Mouse (Mus musculus) MEL (cell line): ENCODE results near the gene Nckap1. TPM values are rescaled to one million over a fixed set of nuclear protein-coding genes. Genes with fewer than 3 reads are reported as not detected.

Source experiments
- DNase-seq: peaks from one replicate; pipeline ENCODE4 v3.0.0; 2011; ENCODE audit warnings: low read depth, low spot score
- H3K27ac ChIP-seq: 2 replicates; pipeline ENCODE4 v1.5.1; 2012; ENCODE audit warnings: low read depth, mild to moderate bottlenecking, control low read depth, low read length, moderate library complexity; ENCODE audit not compliant: control insufficient read depth
- H3K27me3 ChIP-seq, 2 experiments: fragments of 150-350 bp in 1 of 2; sonication (generic) in 1 of 2; 2 replicates each; pipeline ENCODE4 v1.6.1; 2012; ENCODE audit warnings: low read length in 2 of 2, mild to moderate bottlenecking in 2 of 2, improper control_type of control experiment in 1 of 2, moderate library complexity in 1 of 2; ENCODE audit not compliant: insufficient read depth in 2 of 2, control insufficient read depth in 1 of 2
- H3K36me3 ChIP-seq, 2 experiments: 2 replicates each; pipeline ENCODE4 v1.6.1; 2012 to 2014; ENCODE audit warnings: low read length in 2 of 2, improper control_type of control experiment in 1 of 2, inconsistent platforms in 1 of 2, mild to moderate bottlenecking in 1 of 2; ENCODE audit not compliant: insufficient read depth in 2 of 2, control insufficient read depth in 1 of 2
- H3K4me1 ChIP-seq, 2 experiments: fragments of 150-350 bp in 1 of 2; sonication (generic) in 1 of 2; 2 replicates each; pipeline ENCODE4 v1.6.1; 2012; ENCODE audit warnings: low read length in 2 of 2, improper control_type of control experiment in 1 of 2, mild to moderate bottlenecking in 1 of 2; ENCODE audit not compliant: insufficient read depth in 2 of 2, control insufficient read depth in 1 of 2
- H3K4me3 ChIP-seq, 2 experiments: fragments of 150-350 bp in 1 of 2; sonication (generic) in 1 of 2; 2 replicates each; pipeline ENCODE4 v1.5.1; 2012; ENCODE audit warnings: low read depth in 2 of 2, low read length in 2 of 2, mild to moderate bottlenecking in 2 of 2, moderate library complexity in 2 of 2, control low read depth in 1 of 2, improper control_type of control experiment in 1 of 2; ENCODE audit not compliant: control insufficient read depth in 1 of 2, insufficient read depth in 1 of 2
- H3K79me2 ChIP-seq: 2 replicates; pipeline ENCODE4 v1.6.1; 2012; ENCODE audit warnings: mild to moderate bottlenecking, low read length, moderate library complexity; ENCODE audit not compliant: control insufficient read depth, poor library complexity, insufficient read depth
- H3K9ac ChIP-seq: 2 replicates; pipeline ENCODE4 v1.6.1; 2012; ENCODE audit warnings: low read depth, mild to moderate bottlenecking, control low read depth, low read length, moderate library complexity; ENCODE audit not compliant: control insufficient read depth, poor library complexity, severe bottlenecking
- H3K9me3 ChIP-seq: fragments of 150-350 bp; sonication (generic); replicated peaks from 2 replicates; pipeline ENCODE4 v1.6.1; 2012; ENCODE audit warnings: mild to moderate bottlenecking, low read length, improper control_type of control experiment, moderate library complexity; ENCODE audit not compliant: insufficient read depth
- BHLHE40 ChIP-seq: IDR thresholded peaks from 2 replicates; pipeline ENCODE4 v1.6.1; 2012; ENCODE audit warnings: low read depth, mild to moderate bottlenecking, inconsistent platforms, low read length, improper control_type of control experiment, borderline replicate concordance
- CHD2 ChIP-seq: IDR thresholded peaks from 2 replicates; pipeline ENCODE4 v1.6.1; 2011; ENCODE audit warnings: low read length, improper control_type of control experiment
- CTCF ChIP-seq, 3 experiments: IDR thresholded peaks in 2 of 3; conservative IDR thresholded peaks in 1 of 3; 2 replicates each; pipeline ENCODE4 v1.5.1; 2011 to 2012; ENCODE audit warnings: low read length in 3 of 3, low read depth in 2 of 3, mild to moderate bottlenecking in 2 of 3, improper control_type of control experiment in 1 of 3, inconsistent platforms in 1 of 3, mixed read lengths in 1 of 3, moderate library complexity in 1 of 3; ENCODE audit not compliant: control insufficient read depth in 1 of 3, insufficient read depth in 1 of 3, poor library complexity in 1 of 3, severe bottlenecking in 1 of 3
- E2F4 ChIP-seq: IDR thresholded peaks from 2 replicates; pipeline ENCODE4 v1.6.1; 2011; ENCODE audit warnings: low read depth, low read length, improper control_type of control experiment, borderline replicate concordance
- ETS1 ChIP-seq: IDR thresholded peaks from 2 replicates; pipeline ENCODE4 v1.6.1; 2012; ENCODE audit warnings: low read depth, mild to moderate bottlenecking, inconsistent platforms, low read length, improper control_type of control experiment, moderate library complexity
- GABPA ChIP-seq: IDR thresholded peaks from 2 replicates; pipeline ENCODE4 v1.6.1; 2012; ENCODE audit warnings: low read depth, mild to moderate bottlenecking, inconsistent platforms, low read length, improper control_type of control experiment, moderate library complexity
- HCFC1 ChIP-seq: IDR thresholded peaks from 2 replicates; pipeline ENCODE4 v1.6.1; 2012; ENCODE audit warnings: low read depth, mild to moderate bottlenecking, inconsistent platforms, low read length, improper control_type of control experiment, moderate library complexity
- JUND ChIP-seq: IDR thresholded peaks from 2 replicates; pipeline ENCODE4 v1.6.1; 2011; ENCODE audit warnings: low read depth, mild to moderate bottlenecking, improper control_type of control experiment, low read length
- MYB ChIP-seq: IDR thresholded peaks from 2 replicates; pipeline ENCODE4 v1.6.1; 2011; ENCODE audit warnings: mild to moderate bottlenecking, low read depth, low read length, improper control_type of control experiment
- MYC ChIP-seq: IDR thresholded peaks from 2 replicates; pipeline ENCODE4 v1.6.1; 2011; ENCODE audit warnings: low read depth, mild to moderate bottlenecking, low read length, improper control_type of control experiment, moderate library complexity
- NELFE ChIP-seq: IDR thresholded peaks from 2 replicates; pipeline ENCODE4 v1.6.1; 2011; ENCODE audit warnings: low read depth, low read length, improper control_type of control experiment
- NRF1 ChIP-seq: IDR thresholded peaks from 2 replicates; pipeline ENCODE4 v1.6.1; 2014; ENCODE audit warnings: low read depth, mild to moderate bottlenecking, inconsistent platforms, low read length, improper control_type of control experiment, moderate library complexity; ENCODE audit not compliant: poor library complexity, insufficient read depth, severe bottlenecking
- POLR2A ChIP-seq, 2 experiments: IDR thresholded peaks; 2 replicates each; pipeline ENCODE4 v1.6.1; 2011 to 2012; ENCODE audit warnings: low read length in 2 of 2, mild to moderate bottlenecking in 2 of 2, control low read depth in 1 of 2, improper control_type of control experiment in 1 of 2, low read depth in 1 of 2, moderate library complexity in 1 of 2; ENCODE audit not compliant: control insufficient read depth in 1 of 2, insufficient read depth in 1 of 2, poor library complexity in 1 of 2
- POLR2AphosphoS5 ChIP-seq: IDR thresholded peaks from 2 replicates; pipeline ENCODE4 v1.6.1; 2012; ENCODE audit warnings: low read depth, borderline replicate concordance, mild to moderate bottlenecking, inconsistent platforms, low read length, moderate library complexity, mixed read lengths
- RCOR1 ChIP-seq: IDR thresholded peaks from 2 replicates; pipeline ENCODE4 v1.6.1; 2012; ENCODE audit warnings: low read depth, mild to moderate bottlenecking, inconsistent platforms, low read length, improper control_type of control experiment
- SIN3A ChIP-seq: IDR thresholded peaks from 2 replicates; pipeline ENCODE4 v1.6.1; 2012; ENCODE audit warnings: low read length, improper control_type of control experiment, inconsistent platforms
- SMC3 ChIP-seq: IDR thresholded peaks from 2 replicates; pipeline ENCODE4 v1.6.1; 2011; ENCODE audit warnings: low read depth, low read length, improper control_type of control experiment
- TAL1 ChIP-seq: IDR thresholded peaks from 2 replicates; pipeline ENCODE4 v1.6.1; 2012; ENCODE audit warnings: mild to moderate bottlenecking, inconsistent platforms, low read length, moderate library complexity, mixed read lengths
- TCF12 ChIP-seq: IDR thresholded peaks from 2 replicates; pipeline ENCODE4 v1.6.1; 2014; ENCODE audit warnings: low read depth, mild to moderate bottlenecking, inconsistent platforms, low read length, improper control_type of control experiment, moderate library complexity
- UBTF ChIP-seq: IDR thresholded peaks from 2 replicates; pipeline ENCODE4 v1.6.1; 2012; ENCODE audit warnings: low read depth, mild to moderate bottlenecking, inconsistent platforms, low read length, improper control_type of control experiment, moderate library complexity, borderline replicate concordance; ENCODE audit not compliant: insufficient read depth
- ZC3H11A ChIP-seq: IDR thresholded peaks from 2 replicates; pipeline ENCODE4 v1.6.1; 2012; ENCODE audit warnings: low read depth, mild to moderate bottlenecking, inconsistent platforms, low read length, improper control_type of control experiment
- ZKSCAN1 ChIP-seq: IDR thresholded peaks from 2 replicates; pipeline ENCODE4 v1.6.1; 2012; ENCODE audit warnings: low read depth, mild to moderate bottlenecking, inconsistent platforms, low read length, improper control_type of control experiment, moderate library complexity
- ZMIZ1 ChIP-seq: IDR thresholded peaks from 2 replicates; pipeline ENCODE4 v1.6.1; 2012; ENCODE audit warnings: low read depth, mild to moderate bottlenecking, inconsistent platforms, low read length, improper control_type of control experiment, moderate library complexity
- ZNF384 ChIP-seq: IDR thresholded peaks from 2 replicates; pipeline ENCODE4 v1.6.1; 2012; ENCODE audit warnings: low read depth, mild to moderate bottlenecking, inconsistent platforms, low read length, improper control_type of control experiment
- polyA plus RNA-seq, 2 experiments: library from polyadenylated mRNA; stranded (reverse) in 1 of 2; unstranded in 1 of 2; fragments of >175 nt in 1 of 2; fragments of >200 nt in 1 of 2; gene quantifications; 2 replicates each; pipeline versions ENCODE4 v1.2.1 to v1.2.4; 2012; ENCODE audit warnings: low replicate concordance in 2 of 2, low read depth in 1 of 2; ENCODE audit not compliant: insufficient read length in 2 of 2, insufficient read depth in 1 of 2, missing spikeins in 1 of 2
- total RNA-seq: library from RNA; depleted of rRNA; stranded (reverse); fragments of 300-350 nt; gene quantifications from 2 replicates; pipeline ENCODE4 v1.2.3, GENCODE M21; 2012

The Nckap1 gene
- total and polyA plus RNA-seq, 3 experiments = 5.9 to 7.1 TPM; not detected in 1

DNA sequence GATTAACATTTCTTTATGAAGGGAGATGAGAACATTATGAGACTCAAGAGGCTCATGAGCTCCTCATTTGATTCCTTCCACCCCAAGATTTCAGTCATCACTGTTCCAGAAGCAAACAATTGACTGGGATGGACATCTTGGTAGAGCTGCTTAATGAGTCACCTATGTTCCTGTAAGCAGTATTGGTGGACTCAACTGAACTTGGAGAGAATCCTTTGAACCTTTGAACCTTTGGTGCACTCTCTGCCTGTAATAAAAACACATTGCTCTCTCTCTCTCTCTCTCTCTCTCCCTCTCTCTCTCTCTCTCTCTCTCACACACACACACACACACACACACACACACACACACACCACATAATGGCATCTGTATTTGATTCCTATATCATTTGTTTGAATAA lies 19.4 kb upstream of the Nckap1 start:
- Histone ChIP-seq H3K9ac (no peak overlapping the region), H3K36me3 (peaks cover 0 to 2% of the 10 kb centered on the region in 2 experiments; a peak in 1 of 4 replicates), H3K27me3 (no peaks in the 10 kb centered on the region), H3K4me3 (no peak overlapping the region), H3K79me2 (no peaks in the 10 kb centered on the region), H3K27ac (no peak overlapping the region), H3K4me1 (peaks cover 6 to 7% of the 10 kb centered on the region in 2 experiments; a peak in 3 of 4 replicates), H3K9me3 (no peaks in the 10 kb centered on the region)
- no peak for DNase-seq
- TF ChIP-seq NRF1 (no peak), RCOR1 (no peak), ZC3H11A (no peak), ZKSCAN1 (no peak), JUND (no peak), NELFE (no peak), ETS1 (no peak), SMC3 (no peak), POLR2A (IDR thresholded peaks at IDR 0.05; ENCODE audit: control insufficient read depth in 1 of 2, insufficient read depth in 1 of 2, low read depth in 1 of 2, low read length in 2 of 2, poor library complexity in 1 of 2) (no peak), ZMIZ1 (no peak), MYC (no peak), TCF12 (no peak), CHD2 (no peak), CTCF (IDR thresholded peaks at IDR 0.05 in 2 of 3, conservative IDR thresholded peaks at IDR 0.05 in 1 of 3; ENCODE audit: control insufficient read depth in 1 of 3, insufficient read depth in 1 of 3, low read depth in 2 of 3, low read length in 3 of 3, poor library complexity in 1 of 3, severe bottlenecking in 1 of 3) (no peak), ZNF384 (no peak), BHLHE40 (no peak)

DNA sequence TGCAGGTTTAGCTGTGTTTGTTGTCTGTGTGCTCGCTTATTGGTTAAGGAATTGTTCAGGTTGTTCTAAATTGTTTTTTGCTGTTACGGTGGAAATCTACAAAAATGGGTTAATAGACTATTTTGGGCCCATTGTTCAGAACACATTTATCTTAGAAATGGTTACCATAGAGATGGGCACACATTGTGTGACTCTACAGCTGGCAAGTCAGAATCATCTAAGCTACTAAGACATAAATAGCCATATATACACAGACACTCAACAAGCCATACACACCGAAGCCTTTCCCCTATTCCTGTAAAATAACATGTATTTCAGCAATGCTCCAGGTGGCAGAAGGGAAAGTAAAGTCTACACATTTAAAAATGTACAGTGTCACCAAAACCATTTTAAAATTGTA lies 18.7 kb upstream of the Nckap1 start:
- Histone ChIP-seq H3K27ac (no peak overlapping the region), H3K27me3 (no peaks in the 10 kb centered on the region), H3K4me3 (no peak overlapping the region), H3K9me3 (no peaks in the 10 kb centered on the region), H3K4me1 (peaks cover 6 to 7% of the 10 kb centered on the region in 2 experiments; a peak in 3 of 4 replicates), H3K36me3 (peaks cover 0 to 2% of the 10 kb centered on the region in 2 experiments; a peak in 1 of 4 replicates), H3K79me2 (no peaks in the 10 kb centered on the region), H3K9ac (no peak overlapping the region)
- TF ChIP-seq TAL1 = no peak
- no peak for TF ChIP-seq E2F4
- no peak for TF ChIP-seq HCFC1
- no peak for TF ChIP-seq NRF1
- no peak for TF ChIP-seq UBTF
- no peak for TF ChIP-seq SIN3A
- no peak for TF ChIP-seq BHLHE40
- TF ChIP-seq POLR2AphosphoS5 = no peak
- TF ChIP-seq GABPA = no peak
- TF ChIP-seq CTCF (IDR thresholded peaks at IDR 0.05 in 2 of 3, conservative IDR thresholded peaks at IDR 0.05 in 1 of 3; ENCODE audit: control insufficient read depth in 1 of 3, insufficient read depth in 1 of 3, low read depth in 2 of 3, low read length in 3 of 3, poor library complexity in 1 of 3, severe bottlenecking in 1 of 3) = no peak
- no peak for TF ChIP-seq MYB
- TF ChIP-seq TCF12 = no peak
- no peak for DNase-seq
